Mouse (Mus musculus) neural tube, embryonic 11.5 days (tissue): ENCODE results near the gene Mrpl39. TPM values are rescaled to one million over a fixed set of nuclear protein-coding genes. Genes with fewer than 3 reads are reported as not detected.

Source experiments
- ATAC-seq: fragments of 200-750 bp; cut with Nextera tagmentation; 2 replicates; pipeline ENCODE4 v1.8.0; 2017; ENCODE audit warnings: moderate number of reproducible peaks, mild to moderate bottlenecking, moderate TSS enrichment, moderate library complexity; ENCODE audit not compliant: insufficient read depth, low FRiP score, low TSS enrichment
- DNase-seq: peaks from one replicate; pipeline ENCODE4 v3.0.0-alpha.2; 2015; ENCODE audit warnings: low spot score
- H3K27ac ChIP-seq: fragments of 300-500 bp; sonication (generic); 2 replicates; pipeline ENCODE4 v1.5.1; 2014; ENCODE audit warnings: low read depth, mild to moderate bottlenecking, low read length
- H3K27me3 ChIP-seq: fragments of 300-500 bp; sonication (generic); 2 replicates; pipeline ENCODE4 v1.6.1; 2014; ENCODE audit warnings: mild to moderate bottlenecking, low read length, mixed read lengths; ENCODE audit not compliant: control insufficient read depth, insufficient read depth
- H3K36me3 ChIP-seq: fragments of 300-500 bp; sonication (generic); 2 replicates; pipeline ENCODE4 v1.6.1; 2014; ENCODE audit warnings: mild to moderate bottlenecking, low read length, moderate library complexity, mixed read lengths; ENCODE audit not compliant: control insufficient read depth, insufficient read depth
- H3K4me1 ChIP-seq: fragments of 300-500 bp; sonication (generic); 2 replicates; pipeline ENCODE4 v1.6.1; 2014; ENCODE audit warnings: low read length, mixed read lengths; ENCODE audit not compliant: control insufficient read depth, insufficient read depth
- H3K4me2 ChIP-seq: fragments of 300-500 bp; sonication (generic); 2 replicates; pipeline ENCODE4 v1.6.1; 2014; ENCODE audit warnings: low read depth, mild to moderate bottlenecking, moderate library complexity
- H3K4me3 ChIP-seq: fragments of 300-500 bp; sonication (generic); 2 replicates; pipeline ENCODE4 v1.5.1; 2014; ENCODE audit warnings: low read depth, low read length
- H3K9ac ChIP-seq: fragments of 300-500 bp; sonication (generic); 2 replicates; pipeline ENCODE4 v1.6.1; 2014; ENCODE audit warnings: mild to moderate bottlenecking, low read length
- H3K9me3 ChIP-seq: fragments of 300-500 bp; sonication (generic); 2 replicates; pipeline ENCODE4 v1.6.1; 2016; ENCODE audit warnings: low read length; ENCODE audit not compliant: control insufficient read depth
- WGBS: fragments of 180-500 bp; shearing (Covaris S2); extraction: QIAGEN DNeasy Blood & Tissue Kit; methylation state at CpG from one replicate; pipeline ENCODE4 v1.1.7; 2014; 5-methylcytosine and 5-hydroxymethylcytosine counted together
- microRNA counts: library from miRNA; unstranded; fragments of <30 nt; microRNA quantifications from one replicate; lab custom pipeline; 2015
- microRNA-seq: library from miRNA; unstranded; fragments of <30 nt; microRNA quantifications from one replicate; pipeline ENCODE4, GENCODE M21; 2016
- polyA plus RNA-seq: library from polyadenylated mRNA; unstranded; fragments of >200 nt; fragmentation: Nextera tagmentation; extraction: Ambion mirVana; gene quantifications from 2 replicates; pipeline ENCODE4 v1.2.1, GENCODE M21; 2014

Mrpl39 gene
- polyA plus RNA-seq, 1 experiment from 2014 or later, result 51.7 TPM

DNA sequence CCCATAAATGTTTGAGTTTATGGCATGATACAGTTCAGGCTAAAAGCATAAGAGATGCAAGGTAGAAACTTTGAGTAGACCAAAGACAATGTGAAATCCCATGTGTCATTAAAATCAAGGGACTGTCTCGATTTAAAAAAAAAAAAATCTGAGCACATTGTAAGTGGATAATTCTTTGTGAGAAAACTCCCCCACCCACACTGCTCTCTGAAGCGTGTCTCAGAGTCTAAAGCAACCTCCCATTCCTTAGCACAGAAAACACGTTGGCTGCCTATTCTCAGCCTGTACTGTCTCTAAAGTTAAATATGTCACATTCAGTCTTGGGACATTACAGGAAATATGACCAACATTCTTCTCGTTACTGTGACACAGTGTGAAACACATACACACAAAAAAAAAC is 53.6 kb downstream of the Mrpl39 start:
- no peak overlapping the region for H3K4me2 ChIP-seq
- no peak overlapping the region for H3K27ac ChIP-seq
- H3K9ac ChIP-seq, result no peak overlapping the region
- DNase-seq (no peak), ATAC-seq (no peak)
- H3K4me3 ChIP-seq, result no peak overlapping the region
- no peaks in the 10 kb centered on the region for H3K4me1 ChIP-seq
- no peaks in the 10 kb centered on the region for H3K9me3 ChIP-seq
- H3K27me3 ChIP-seq, result no peaks in the 10 kb centered on the region
- 84% methylated on average over 4 of the region's 4 CpGs for WGBS
- H3K36me3 ChIP-seq, result no peaks in the 10 kb centered on the region

DNA sequence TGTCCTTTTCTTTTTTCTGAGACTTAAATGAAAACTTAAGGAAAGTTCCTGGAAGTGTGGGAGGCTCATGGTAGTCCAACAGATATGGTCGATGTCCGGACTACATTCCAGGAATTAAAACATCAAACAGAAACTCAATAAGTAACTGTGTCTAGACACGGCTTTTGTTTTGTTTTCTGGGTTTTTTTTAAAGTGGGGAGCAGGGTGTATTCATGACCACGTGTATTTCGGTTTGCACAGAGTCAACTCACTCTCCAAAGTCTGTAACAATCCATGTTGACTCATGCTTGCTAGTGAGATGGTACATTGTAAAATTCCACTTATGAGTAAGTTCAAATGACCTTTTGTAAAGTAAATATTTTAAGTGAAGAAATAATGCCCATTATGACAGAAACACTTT is 54.8 kb downstream of the Mrpl39 start:
- Histone ChIP-seq H3K4me2 (no peak overlapping the region), H3K4me1 (no peaks in the 10 kb centered on the region), H3K4me3 (no peak overlapping the region), H3K27ac (no peak overlapping the region), H3K36me3 (no peaks in the 10 kb centered on the region), H3K27me3 (no peaks in the 10 kb centered on the region), H3K9me3 (no peaks in the 10 kb centered on the region), H3K9ac (no peak overlapping the region)
- ATAC-seq (no peak), DNase-seq (no peak)
- WGBS, result 82% methylated on average over 5 of the region's 5 CpGs

DNA sequence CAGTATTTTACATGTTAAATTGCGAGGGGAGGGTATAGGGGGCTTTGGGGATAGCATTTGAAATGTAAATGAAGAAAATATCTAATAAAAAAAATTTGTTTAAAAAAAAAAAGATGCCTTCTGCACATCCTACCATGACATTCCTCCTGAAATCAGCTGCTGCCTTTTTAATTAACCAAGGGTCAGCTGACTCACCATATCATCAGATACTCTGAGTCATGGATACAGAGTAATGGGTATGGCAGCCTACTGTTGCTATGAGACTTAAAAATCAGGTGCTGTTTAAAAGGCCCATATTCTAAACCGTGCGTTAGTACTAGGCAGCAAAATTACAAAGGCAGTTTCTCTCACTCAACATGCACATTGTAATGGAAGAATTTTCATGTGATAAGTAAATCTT is 58.2 kb downstream of the Mrpl39 start:
- no peak overlapping the region for H3K27ac ChIP-seq
- 86% methylated on average over 3 of the region's 3 CpGs for whole genome bisulfite sequencing
- no peak for DNase-seq
- no peaks in the 10 kb centered on the region for H3K4me1 ChIP-seq
- H3K27me3 ChIP-seq, result no peaks in the 10 kb centered on the region
- no peak for ATAC-seq
- no peak overlapping the region for H3K4me2 ChIP-seq
- H3K36me3 ChIP-seq, result no peaks in the 10 kb centered on the region
- no peaks in the 10 kb centered on the region for H3K9me3 ChIP-seq
- H3K9ac ChIP-seq, result no peak overlapping the region
- H3K4me3 ChIP-seq, result no peak overlapping the region

MicroRNAs within 50 kb of the gene (microRNA counts, 519-probe panel; counts per million panel counts)
- 3,476 counts per million, percentile 69 among the panel's probes with 10 or more counts for microRNA mmu-miR-155 (lab: Ali Mortazavi, UCI)

Small RNA genes lying within 50 kb of the gene (microRNA-seq; reads per million reads assigned to microRNA genes)
- 174 reads per million, percentile 58 among the genes with 10 or more reads in this experiment for gene Mir155

Other genes starting within 250 kb of the Mrpl39 start
- not detected in 2 replicates for gene A730009L09Rik, start 220.6 kb downstream of the Mrpl39 start, polyA plus RNA-seq
- 63.5 and 66.0 TPM in 2 replicates for gene Jam2, start 38.4 kb upstream of the Mrpl39 start, polyA plus RNA-seq
- 40.8 and 43.1 TPM in 2 replicates for gene Gabpa, start 99.2 kb upstream of the Mrpl39 start, polyA plus RNA-seq
- gene Atp5j, start 99.9 kb upstream of the Mrpl39 start, polyA plus RNA-seq, result 818 and 859 TPM in 2 replicates